Mouse (Mus musculus) left cerebral cortex, postnatal 25 days (tissue): ENCODE results near the gene Minpp1. TPM values are rescaled to one million over a fixed set of nuclear protein-coding genes. Genes with fewer than 3 reads are reported as not detected.
A peak's percentile ranks its signal among the peaks of the same experiment; 100 is the strongest.

ENCODE experiments used
- DNase-seq, 2 experiments: peaks; one replicate each; pipeline ENCODE4 v3.0.0; 2022; ENCODE audit warnings: low spot score in 2 of 2, mixed read lengths in 1 of 2
- intact Hi-C: fragments of 180-260 bp; cut with DNase I; formaldehyde crosslinking; loops from one replicate; pipeline ENCODE4 v1.15.1; 2025
- total RNA-seq, 2 experiments: library from RNA; stranded (reverse); gene quantifications; 2 replicates each; pipeline ENCODE4 v1.2.3; 2021

Gene Minpp1
- total RNA-seq, 2 experiments from 2014 or later = 69.7 to 76.3 TPM

DNA sequence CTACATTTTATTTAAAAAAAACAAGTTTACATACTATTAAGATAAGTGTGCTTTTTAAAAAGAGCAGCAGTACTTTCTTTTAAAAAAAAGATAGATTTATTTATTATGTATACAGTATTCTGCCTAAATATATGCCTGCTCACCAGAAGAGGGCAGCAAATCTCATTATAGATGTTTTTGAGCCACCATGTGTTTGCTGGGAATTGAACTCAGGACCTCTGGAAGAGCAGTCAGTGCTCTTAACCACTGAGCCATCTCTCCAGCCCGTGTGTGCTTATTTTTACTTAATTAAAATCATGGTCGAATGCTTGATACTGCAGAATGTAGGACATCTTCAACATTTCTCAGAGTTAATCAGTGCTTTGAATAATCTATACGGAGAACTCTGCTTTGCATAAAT, 35.9 kb downstream of the Minpp1 start:
- DNase-seq = no peak
- intact Hi-C loops = no loop called here

GRCm38 (mm10) chr19:32522247-32522646, 36.7 kb downstream of the Minpp1 start:
- DNase-seq = no peak
- intact Hi-C loops = no loop called here

- DNase-seq = peak in 1 of 2 experiments; percentile 47
- intact Hi-C loops = no loop called here
These were observed 37.3 kb downstream of the Minpp1 start for GRCm38 (mm10) chr19:32522753-32523307.

DNA sequence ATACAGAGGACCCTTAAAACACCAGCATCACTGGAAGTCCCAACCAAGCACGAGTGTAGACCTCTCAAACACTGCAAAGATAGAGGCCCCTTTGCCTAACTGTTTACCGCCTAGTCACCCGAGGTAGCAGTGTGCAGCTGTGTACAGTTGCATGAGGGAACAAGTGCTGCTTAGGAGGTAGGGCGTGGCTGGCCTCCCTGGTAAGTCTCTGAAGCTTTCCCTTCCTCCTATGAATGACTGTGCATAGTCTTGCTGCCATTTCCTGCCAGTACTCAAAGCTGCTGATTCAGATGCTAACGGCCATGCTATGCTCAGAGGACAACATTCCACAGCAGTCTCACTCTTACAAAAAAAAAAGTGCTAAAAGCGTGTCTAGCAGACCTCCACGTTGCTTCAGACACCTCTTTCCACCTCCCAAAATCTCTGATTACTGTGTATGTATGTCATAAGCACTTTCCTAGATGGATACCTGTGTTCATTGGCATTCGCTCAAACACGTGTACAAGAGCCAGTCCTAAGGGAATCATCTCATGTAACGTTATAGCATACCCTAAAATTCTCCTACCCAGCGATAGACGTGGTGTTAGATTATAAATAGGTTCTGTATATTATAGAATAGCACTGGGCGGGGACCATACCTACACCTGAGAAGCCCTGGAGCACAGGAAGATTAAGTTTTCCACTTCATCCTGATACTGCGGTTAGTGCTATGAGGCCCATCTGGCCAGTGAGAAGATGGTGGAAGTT, 38.4 kb downstream of the Minpp1 start:
- DNase-seq = no peak
- intact Hi-C loops = no loop called here

DNA sequence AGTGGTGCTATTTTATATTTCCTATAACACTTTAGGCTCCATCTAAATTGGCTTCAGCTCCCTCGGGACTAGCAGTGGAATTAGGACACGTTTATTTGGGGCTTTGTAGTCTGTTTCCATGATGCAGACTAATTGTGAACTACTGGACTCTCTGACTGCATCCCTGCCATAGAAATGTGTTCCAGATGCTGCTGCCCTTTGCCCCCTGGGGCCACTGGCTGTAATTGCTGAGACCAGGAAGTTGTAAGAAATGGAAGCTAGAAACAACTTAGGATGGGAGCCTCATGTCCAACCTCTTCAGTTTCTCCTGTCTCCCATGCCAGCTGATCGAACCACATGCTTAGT, 38.9 kb downstream of the Minpp1 start:
- intact Hi-C loops = no loop called here
- no peak for DNase-seq

DNA sequence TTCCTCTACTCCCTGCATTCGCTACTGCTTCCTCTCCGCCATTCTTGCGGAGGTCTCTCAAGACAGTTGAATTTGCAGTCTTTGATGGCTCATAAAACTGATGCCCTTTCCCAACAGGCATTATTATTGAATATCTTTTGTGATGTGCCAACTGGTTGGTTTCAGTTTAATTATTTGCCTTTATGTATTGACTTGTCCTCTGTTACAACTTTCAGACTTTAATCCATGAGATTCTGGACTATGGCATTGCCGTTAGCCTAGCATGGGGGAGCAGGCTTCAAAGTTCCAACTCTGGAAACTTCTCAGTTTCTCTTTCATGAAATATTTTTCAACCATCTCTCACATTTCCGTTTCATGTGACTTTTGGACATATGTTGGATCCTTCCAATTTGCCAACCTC, 41.6 kb downstream of the Minpp1 start:
- intact Hi-C loops = no loop called here
- DNase-seq = no peak

DNA sequence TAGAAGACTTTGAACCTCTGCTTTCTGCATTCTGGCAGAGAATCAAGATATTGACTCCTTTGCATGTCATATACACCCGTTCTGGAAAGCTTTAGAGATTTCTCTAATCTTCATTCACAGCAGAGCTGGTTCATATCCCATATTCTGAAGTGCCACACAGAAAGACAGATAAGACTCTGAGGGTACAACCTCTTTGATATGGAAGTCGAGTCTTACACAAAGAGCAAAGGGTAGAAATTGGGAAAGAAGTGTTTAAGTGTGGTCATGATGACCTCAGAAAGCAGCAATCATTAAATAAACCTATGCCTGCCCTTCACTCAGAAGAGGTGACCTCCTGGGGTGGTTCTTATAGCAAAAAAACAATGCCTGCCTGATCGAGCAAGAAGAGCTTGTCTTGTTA, 43.2 kb downstream of the Minpp1 start:
- DNase-seq = no peak
- intact Hi-C loops = no loop called here

- intact Hi-C loops = no loop called here
These were observed 43.8 kb downstream of the Minpp1 start for GRCm38 (mm10) chr19:32529252-32529942.

GRCm38 (mm10) chr19:32530296-32530695, 44.7 kb downstream of the Minpp1 start:
- peak; percentile 27 to 88 for DNase-seq
- intact Hi-C loops = no loop called here

More at GRCm38 (mm10) chr19:32529252-32529942, 43.8 kb downstream of the Minpp1 start:
- DNase-seq = no peak

GRCm38 (mm10) chr19:32532331-32532730, 46.8 kb downstream of the Minpp1 start:
- intact Hi-C loops = no loop called here
- no peak for DNase-seq

- DNase-seq = no peak
- intact Hi-C loops = no loop called here
These were observed 47.4 kb downstream of the Minpp1 start for GRCm38 (mm10) chr19:32532737-32533505.

DNA sequence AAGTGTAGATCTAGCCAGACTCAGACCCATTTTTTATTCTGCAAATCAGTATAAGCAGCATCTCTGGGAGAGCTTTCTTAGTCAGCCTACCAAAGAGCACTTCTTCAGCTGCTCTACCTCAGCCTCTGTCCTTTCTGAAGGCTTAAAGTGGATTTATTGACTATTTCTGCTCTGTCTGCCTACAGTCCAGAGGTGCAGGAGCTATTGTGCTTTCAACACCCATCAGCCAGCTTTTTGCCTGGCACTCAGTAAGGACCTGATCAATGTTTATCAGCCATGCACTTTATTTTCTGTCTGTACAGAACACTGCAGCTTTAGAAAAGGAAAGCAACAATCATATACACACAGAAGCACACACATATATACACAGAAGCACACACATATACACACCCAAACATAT, 49.3 kb downstream of the Minpp1 start:
- no peak for DNase-seq
- intact Hi-C loops = no loop called here

DNA sequence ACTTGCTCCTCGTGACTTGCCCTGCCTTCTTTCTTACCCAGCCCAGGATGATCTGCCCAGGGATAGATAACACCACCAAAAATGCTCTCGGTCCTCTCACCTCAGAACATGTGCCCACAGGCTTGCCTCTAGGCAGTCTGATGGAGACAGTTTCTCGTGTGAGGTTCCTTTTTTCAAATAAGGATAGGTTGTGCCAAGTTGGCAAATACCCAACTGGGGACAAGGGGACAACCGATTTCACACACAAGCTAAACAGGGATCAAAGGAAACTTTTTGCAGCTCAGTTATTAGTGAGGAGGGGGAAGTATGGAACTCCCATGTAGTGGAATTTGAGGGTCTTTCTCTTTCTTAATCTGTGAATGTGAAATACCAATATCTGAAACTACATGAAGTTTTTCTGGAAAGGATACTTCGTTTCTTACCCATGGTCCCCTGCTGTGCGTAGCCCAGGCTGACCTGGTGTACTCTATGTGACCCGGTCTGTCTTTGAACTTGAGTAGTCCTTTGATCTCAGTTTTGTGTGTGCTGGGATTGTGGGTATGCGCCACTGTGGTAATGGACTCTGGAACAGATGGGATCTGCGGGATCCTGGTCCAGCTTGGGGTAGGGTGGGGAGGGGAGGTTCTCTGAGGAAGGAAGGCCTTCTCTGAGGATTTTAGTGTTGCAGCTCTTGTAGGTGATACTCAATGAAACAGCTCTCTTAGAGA, 57.4 kb downstream of the Minpp1 start:
- no peak for DNase-seq
- intact Hi-C loops = no loop called here

GRCm38 (mm10) chr19:32547396-32547795, 61.8 kb downstream of the Minpp1 start:
- DNase-seq = no peak
- intact Hi-C loops = no loop called here

DNA sequence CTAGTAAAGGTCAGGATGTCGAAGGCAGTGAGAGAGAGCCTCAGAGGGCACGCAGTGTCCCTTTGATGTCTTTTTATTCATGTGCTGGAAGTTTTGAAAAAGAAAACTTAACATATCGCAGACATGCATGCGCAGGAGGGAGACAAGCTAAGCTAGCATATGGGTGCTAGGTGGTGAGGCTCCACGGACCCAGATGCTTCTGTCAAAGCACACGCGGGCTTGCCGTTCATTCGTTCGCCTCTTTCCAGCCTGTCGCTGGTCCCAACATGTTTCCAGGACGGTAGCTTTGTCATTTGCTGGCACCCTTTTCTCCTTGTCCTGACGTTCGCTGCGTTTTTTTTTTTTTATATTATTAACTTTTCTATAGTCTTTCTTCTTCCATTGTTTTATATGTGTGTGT, 62.6 kb downstream of the Minpp1 start:
- peak in 1 of 2 experiments; percentile 20 for DNase-seq
- intact Hi-C loops = no loop called here

DNA sequence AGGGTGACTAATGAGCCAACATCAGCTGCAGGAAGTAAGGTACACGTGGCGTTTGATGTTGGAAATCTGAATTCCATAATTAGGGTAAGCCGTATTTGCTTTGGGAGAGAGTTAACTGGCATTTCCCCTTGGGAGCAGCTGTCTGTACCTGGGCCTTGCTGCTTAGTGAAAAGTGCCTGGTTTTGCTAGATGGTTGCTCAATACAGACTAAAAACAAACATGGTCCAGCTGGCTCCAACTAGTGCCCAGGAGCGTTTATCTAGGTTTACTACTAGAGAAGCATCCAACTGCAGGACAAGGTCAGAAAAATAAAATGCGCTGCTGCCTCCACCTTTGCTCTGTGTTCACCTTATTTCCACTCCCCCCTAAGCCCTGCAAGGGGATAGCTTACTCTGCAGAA, 64.9 kb downstream of the Minpp1 start:
- intact Hi-C loops = no loop called here
- DNase-seq = no peak

DNA sequence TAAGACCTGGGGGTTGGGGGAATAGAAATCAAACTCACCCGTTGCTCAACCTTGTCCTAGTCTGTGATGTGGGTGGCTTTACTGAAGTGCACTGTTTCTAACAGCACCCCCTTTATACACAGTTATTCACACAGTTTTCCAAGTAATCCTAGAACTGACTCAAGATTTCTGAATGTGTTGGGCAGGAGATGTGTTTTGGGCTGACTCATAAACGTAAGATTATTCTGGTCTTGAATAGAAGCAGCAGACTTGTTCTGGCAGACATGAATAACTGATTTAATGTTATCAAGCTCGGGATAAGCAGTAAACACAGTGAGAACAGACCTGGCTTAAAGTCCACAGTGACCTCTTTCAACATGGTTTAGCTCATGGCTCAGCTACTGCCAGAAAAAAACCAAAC, 65.9 kb downstream of the Minpp1 start:
- intact Hi-C loops = no loop called here
- peak in 1 of 2 experiments; percentile 54 for DNase-seq

DNA sequence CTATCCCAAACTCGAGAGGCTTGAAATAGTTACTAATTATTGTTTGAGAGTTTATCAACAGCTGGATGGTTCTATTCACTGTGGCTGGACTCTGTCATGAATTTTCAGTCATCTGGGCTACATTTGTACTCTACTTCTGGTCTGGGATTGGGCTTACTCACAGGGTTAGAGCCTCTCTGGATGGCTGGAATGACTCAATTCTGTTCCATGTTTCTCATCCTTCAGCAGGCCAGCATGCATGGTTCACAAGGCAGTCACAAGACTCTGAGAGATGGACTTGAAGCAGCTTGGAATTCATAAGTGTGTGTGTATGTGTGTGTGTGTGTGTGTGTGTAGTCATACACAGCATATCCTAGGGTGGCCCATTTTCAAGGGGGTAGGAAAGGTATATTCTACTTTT, 66.5 kb downstream of the Minpp1 start:
- intact Hi-C loops = no loop called here
- DNase-seq = no peak

GRCm38 (mm10) chr19:32553310-32553709, 67.7 kb downstream of the Minpp1 start:
- DNase-seq = no peak
- intact Hi-C loops = no loop called here

DNA sequence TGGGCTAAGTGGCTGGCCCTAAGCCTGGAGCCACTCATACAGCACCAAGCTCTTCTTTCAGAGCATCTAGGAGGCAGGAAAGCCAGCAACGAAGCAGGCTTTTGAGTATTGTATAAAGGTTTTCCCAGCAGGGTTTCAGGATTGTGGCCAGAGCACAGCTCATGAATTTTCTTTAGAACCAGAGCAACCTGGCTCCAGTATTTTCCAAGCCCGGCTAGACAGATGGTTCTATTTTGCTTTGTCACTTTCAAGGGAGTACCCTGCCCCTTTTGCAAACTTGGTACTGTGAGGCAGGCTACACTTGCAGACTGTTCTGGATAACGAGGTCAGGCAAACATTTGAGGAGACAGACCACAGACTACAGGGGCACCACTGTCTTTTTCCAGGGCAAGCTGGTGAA, 69.7 kb downstream of the Minpp1 start:
- DNase-seq = peak; percentile 3 to 8
- intact Hi-C loops = no loop called here
